Mouse (Mus musculus) embryonic facial prominence, embryonic 12.5 days (tissue): ENCODE data around the gene Hcrt. TPM values are rescaled to one million over a fixed set of nuclear protein-coding genes. Genes with fewer than 3 reads are reported as not detected.

Experiments
- ATAC-seq: fragments of 200-750 bp; cut with Nextera tagmentation; 2 replicates; pipeline ENCODE4 v1.8.0; 2017; ENCODE audit not compliant: insufficient number of reproducible peaks, insufficient read depth, low FRiP score, low TSS enrichment
- H3K27ac ChIP-seq: fragments of 300-500 bp; sonication (generic); 2 replicates; pipeline ENCODE4 v1.5.1; 2016; ENCODE audit warnings: mild to moderate bottlenecking
- H3K27me3 ChIP-seq: fragments of 300-500 bp; sonication (generic); 2 replicates; pipeline ENCODE4 v1.6.1; 2016; ENCODE audit warnings: mild to moderate bottlenecking, moderate library complexity
- H3K36me3 ChIP-seq: fragments of 300-500 bp; sonication (generic); 2 replicates; pipeline ENCODE4 v1.6.1; 2016; ENCODE audit warnings: mild to moderate bottlenecking
- H3K4me1 ChIP-seq: fragments of 300-500 bp; sonication (generic); 2 replicates; pipeline ENCODE4 v1.6.1; 2016
- H3K4me2 ChIP-seq: fragments of 300-500 bp; sonication (generic); replicated peaks from 2 replicates; pipeline ENCODE4 v1.6.1; 2016; ENCODE audit warnings: mild to moderate bottlenecking, moderate library complexity
- H3K4me3 ChIP-seq: fragments of 300-500 bp; sonication (generic); 2 replicates; pipeline ENCODE4 v1.5.1; 2016; ENCODE audit warnings: mild to moderate bottlenecking
- H3K9ac ChIP-seq: fragments of 300-500 bp; sonication (generic); 2 replicates; pipeline ENCODE4 v1.6.1; 2016; ENCODE audit warnings: mild to moderate bottlenecking, moderate library complexity
- H3K9me3 ChIP-seq: fragments of 300-500 bp; sonication (generic); 2 replicates; pipeline ENCODE4 v1.6.1; 2016; ENCODE audit warnings: mild to moderate bottlenecking, moderate library complexity
- WGBS: fragments of 180-500 bp; shearing (Covaris S2); methylation state at CpG from one replicate; pipeline ENCODE4 v1.1.7; 2016; 5-methylcytosine and 5-hydroxymethylcytosine counted together
- polyA plus RNA-seq: library from polyadenylated mRNA; unstranded; fragments of >200 nt; fragmentation: Nextera tagmentation; extraction: Ambion mirVana; gene quantifications from 2 replicates; pipeline ENCODE4 v1.2.1, GENCODE M21; 2016

The Hcrt gene
- polyA plus RNA-seq, 1 experiment from 2014 or later: not detected

DNA sequence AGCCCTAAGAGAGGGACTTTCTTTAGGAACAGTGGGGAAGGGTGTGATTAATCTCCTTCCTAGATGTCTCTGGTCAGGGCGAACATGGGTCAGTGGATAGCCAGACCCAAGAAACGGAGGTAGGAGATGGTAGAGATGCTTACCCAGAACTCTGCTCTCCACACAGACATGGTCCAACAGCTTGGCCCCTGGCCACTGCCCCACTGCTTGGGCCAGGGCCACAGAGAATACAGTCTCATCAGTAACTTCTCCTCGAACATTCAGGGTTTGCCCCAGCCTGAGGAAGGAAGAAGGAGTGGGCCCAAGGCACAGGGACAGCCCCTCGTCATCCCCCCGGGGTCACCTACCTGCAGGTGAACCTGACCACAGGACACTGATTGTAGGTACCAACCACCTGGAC is 5.1 kb upstream of the Hcrt start:
- Histone ChIP-seq H3K9me3 (no peaks in the 10 kb centered on the region), H3K4me1 (0 out of 2 replicates have a peak, but pooled peaks cover 4% of the 10 kb centered on the region), H3K4me3 (no peak overlapping the region), H3K9ac (no peak overlapping the region), H3K36me3 (no peaks in the 10 kb centered on the region), H3K27ac (no peak overlapping the region), H3K4me2 (no peak overlapping the region), H3K27me3 (peaks cover 5% of the 10 kb centered on the region; the same call in 1 of the 2 replicates)
- ATAC-seq: no peak
- 82% methylated on average over 5 of the region's 5 CpGs for WGBS

DNA sequence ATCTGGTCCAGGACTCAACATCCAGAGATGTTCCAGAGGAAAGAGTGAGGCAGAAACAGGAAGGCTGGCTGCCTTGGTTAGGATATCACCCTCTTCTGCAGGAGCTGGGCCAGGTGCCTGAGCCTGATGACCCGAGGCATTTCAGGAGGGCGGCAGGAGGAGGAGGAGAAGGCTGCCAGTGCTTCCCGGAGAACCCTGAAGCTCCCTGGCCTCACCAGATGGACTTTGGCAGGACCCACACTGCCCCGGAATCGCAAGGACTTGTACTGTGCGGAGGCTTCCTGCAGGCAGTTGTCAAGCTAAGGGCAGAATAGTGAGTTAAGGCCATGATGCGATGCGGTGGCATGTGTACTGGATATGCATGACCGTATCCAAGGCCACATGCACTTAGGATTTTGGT is 4.0 kb upstream of the Hcrt start:
- WGBS: 82% methylated on average over 9 of the region's 9 CpGs

DNA sequence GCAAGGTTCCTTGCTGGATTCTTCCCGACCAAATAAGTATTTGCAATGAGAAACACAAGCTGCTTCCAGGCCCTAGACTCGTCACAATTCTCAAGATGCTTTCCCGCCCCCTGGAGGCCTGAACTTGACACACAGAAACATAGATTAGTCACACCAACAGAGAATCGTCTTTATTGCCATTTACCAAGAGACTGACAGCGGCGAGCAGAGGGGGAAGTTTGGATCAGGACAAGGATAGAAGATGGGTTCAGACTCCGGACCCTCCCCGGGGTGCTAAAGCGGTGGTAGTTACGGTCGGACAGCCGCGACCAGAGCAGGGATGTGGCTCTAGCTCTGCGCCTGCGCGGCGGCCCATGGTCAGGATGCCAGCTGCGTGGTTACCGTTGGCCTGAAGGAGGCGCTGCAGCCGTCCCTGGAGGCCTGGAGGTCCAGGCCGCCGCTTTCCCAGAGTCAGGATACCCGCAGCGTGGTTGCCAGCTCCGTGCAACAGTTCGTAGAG is 1.1 kb downstream of the Hcrt start:
- Histone ChIP-seq H3K27ac (no peak overlapping the region), H3K4me3 (peak overlapping the region; percentile 32), H3K4me2 (peak overlapping the region; percentile 65), H3K4me1 (peaks cover 12% of the 10 kb centered on the region), H3K9me3 (no peaks in the 10 kb centered on the region), H3K36me3 (no peaks in the 10 kb centered on the region), H3K27me3 (peaks cover 51% of the 10 kb centered on the region), H3K9ac (peak overlapping the region; percentile 44)
- under 1% methylated on average over 27 of the region's 27 CpGs for WGBS
- ATAC-seq: no peak

More for the DNA sequence above, 4.0 kb upstream of the Hcrt start:
- 0 out of 2 replicates have a peak, but pooled peaks cover 4% of the 10 kb centered on the region for H3K4me1 ChIP-seq
- H3K9me3 ChIP-seq: no peaks in the 10 kb centered on the region
- no peak for ATAC-seq
- H3K36me3 ChIP-seq: no peaks in the 10 kb centered on the region
- H3K27me3 ChIP-seq: peaks cover 16% of the 10 kb centered on the region
- H3K27ac ChIP-seq: no peak overlapping the region
- no peak overlapping the region for H3K4me3 ChIP-seq
- no peak overlapping the region for H3K9ac ChIP-seq
- H3K4me2 ChIP-seq: no peak overlapping the region

DNA sequence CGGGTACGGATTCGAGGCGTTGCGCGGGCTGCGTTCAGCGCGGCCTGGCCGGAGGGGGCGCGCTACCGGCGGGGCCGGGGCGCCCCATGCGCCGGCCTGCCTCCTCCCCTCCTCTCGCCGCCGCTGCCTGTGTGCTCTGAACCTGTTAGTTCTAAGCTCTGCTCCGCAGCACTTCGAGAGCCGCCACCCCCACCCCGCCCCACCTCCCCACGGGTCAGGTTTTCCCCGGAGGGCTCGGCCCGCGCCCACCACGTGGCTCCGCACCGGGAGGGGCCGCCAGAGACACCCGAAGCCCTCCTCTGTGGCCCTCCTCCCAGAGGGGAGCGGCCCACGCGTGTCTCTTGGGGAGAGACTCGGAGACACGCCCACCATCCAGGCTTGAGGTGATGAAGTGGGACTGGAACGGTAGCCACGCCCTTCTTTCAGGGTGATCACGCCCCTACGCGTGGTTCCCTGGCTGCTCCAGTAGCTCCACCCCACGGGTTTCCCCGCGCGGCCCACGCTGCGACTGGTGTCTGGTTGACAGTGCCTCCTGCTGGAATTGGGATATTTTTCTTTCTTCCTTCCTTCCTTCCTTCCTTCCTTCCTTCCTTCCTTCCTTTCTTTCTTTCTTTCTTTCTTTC is 3.0 kb downstream of the Hcrt start, which contains the start of gene Kcnh4:
Kcnh4 (minus strand) TSS at position 332 of the 623 bp plus-strand sequence.
- Histone ChIP-seq H3K27me3 (peaks cover 54% of the 10 kb centered on the region), H3K4me3 (peak within 1 kb of the TSS; percentile 32), H3K9me3 (no peaks in the 10 kb centered on the region), H3K36me3 (no peaks in the 10 kb centered on the region), H3K4me2 (peak within 1 kb of the TSS; percentile 58), H3K9ac (no peak within 1 kb of the TSS; the same call in 1 of the 2 replicates), H3K4me1 (peaks cover 12% of the 10 kb centered on the region), H3K27ac (no peak within 1 kb of the TSS)
- WGBS: 2% methylated on average over 50 of the region's 51 CpGs
- no peak for ATAC-seq

DNA sequence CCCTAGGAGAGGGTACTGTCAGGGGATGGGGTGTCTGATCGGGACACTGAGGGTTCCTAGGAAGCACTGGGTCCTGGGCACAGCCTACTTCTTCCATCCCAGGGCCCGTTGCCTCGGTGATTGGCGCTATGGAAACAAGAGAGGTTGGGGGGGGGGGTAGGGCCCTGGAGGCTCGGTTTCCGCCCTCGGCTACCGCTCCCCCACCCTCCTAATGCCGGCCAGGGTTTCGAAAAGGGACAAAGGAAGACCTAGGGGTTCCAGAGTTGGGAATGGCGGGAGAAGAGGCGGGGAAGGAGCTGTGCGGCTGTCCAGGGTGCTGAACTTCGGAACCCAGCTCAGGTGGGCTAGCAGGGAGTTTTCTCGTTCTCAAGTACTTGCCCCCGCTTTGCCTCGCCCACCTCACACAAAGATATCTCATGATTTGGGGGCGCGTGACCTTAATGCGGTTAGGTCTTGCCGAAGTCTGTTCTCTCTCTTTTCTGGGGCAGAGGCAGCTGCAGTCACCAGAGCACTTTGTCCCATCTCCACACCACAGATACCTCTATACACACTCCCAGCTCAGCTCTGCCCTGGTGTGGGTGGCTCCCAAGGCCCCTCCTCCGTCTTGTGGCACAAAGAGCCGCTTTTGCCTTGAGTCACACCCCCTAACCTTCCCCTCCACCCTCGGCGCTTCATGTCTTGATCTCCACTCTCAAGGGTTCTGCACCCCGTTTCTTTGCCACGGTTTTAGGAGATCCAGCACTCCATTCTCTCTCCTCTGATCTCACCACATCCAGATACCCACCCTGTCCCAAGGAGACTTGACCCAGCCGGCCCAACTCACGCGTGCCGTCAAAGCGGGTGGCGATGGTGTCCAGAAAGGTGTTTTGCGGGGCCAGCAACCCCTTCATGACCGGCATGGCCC is 3.8 kb downstream of the Hcrt start:
- peaks cover 12% of the 10 kb centered on the region for H3K4me1 ChIP-seq
- peaks cover 54% of the 10 kb centered on the region for H3K27me3 ChIP-seq

DNA sequence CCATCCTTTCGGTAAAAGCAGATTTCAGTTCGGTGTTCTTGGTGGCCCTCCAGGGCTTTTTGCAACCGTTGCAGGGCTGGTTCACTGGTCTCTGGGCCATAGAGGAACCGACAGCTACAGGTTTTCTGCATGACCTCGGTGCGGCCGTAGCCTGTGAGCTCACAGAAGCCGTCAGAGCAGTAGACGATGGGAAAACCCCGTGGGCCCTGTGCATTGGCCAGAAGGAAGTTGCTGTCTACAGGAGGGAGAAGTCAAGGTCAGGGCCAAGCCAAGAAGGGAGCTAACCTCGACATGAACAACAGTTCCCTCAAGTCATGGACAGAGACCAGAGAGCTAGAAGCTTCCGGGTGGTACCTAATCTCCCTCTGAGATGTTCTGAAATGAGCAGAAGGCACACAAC is 5.2 kb downstream of the Hcrt start:
- H3K27ac ChIP-seq: no peak overlapping the region
- peaks cover 12% of the 10 kb centered on the region for H3K4me1 ChIP-seq
- no peak overlapping the region for H3K4me3 ChIP-seq
- no peak overlapping the region for H3K4me2 ChIP-seq
- no peaks in the 10 kb centered on the region for H3K9me3 ChIP-seq
- H3K9ac ChIP-seq: no peak overlapping the region
- H3K27me3 ChIP-seq: peaks cover 47% of the 10 kb centered on the region
- no peak for ATAC-seq
- H3K36me3 ChIP-seq: no peaks in the 10 kb centered on the region
- WGBS: 88% methylated on average over 12 of the region's 12 CpGs

More for the DNA sequence above, 3.8 kb downstream of the Hcrt start:
- Histone ChIP-seq H3K4me2 (peak overlapping the region; percentile 58), H3K9me3 (no peaks in the 10 kb centered on the region), H3K27ac (no peak overlapping the region), H3K4me3 (peak overlapping the region; percentile 32), H3K9ac (no peak overlapping the region; the same call in 1 of the 2 replicates), H3K36me3 (no peaks in the 10 kb centered on the region)
- WGBS: 2% methylated on average over 35 of the region's 35 CpGs
- no peak; the same call in 1 of the 2 replicates for ATAC-seq

DNA sequence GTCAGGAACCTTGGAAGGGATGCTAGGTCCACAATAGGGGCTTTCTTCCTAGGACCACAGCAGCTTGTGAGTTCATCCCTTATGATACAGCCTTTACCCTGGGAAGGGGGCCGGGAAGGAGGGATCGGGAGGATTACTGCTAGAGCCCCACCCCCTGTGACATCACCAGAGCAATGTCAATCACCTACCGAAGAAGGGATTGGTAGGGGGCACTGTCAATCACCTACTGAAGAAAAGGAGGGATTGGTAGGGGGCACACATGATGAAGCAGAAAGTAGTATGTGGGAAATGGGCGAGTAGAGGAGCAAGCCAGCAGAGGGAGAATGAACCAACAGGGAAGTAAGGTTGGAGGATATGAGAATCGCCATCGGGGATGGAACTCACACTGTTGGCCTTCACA is 6.3 kb downstream of the Hcrt start:
- H3K27ac ChIP-seq: no peak overlapping the region
- peaks cover 41% of the 10 kb centered on the region for H3K27me3 ChIP-seq
- H3K4me3 ChIP-seq: no peak overlapping the region
- no peak overlapping the region for H3K4me2 ChIP-seq
- peaks cover 12% of the 10 kb centered on the region for H3K4me1 ChIP-seq
- H3K9me3 ChIP-seq: no peaks in the 10 kb centered on the region
- no peaks in the 10 kb centered on the region for H3K36me3 ChIP-seq
- ATAC-seq: no peak
- H3K9ac ChIP-seq: no peak overlapping the region
- 65% methylated on average over 6 of the region's 6 CpGs for WGBS

DNA sequence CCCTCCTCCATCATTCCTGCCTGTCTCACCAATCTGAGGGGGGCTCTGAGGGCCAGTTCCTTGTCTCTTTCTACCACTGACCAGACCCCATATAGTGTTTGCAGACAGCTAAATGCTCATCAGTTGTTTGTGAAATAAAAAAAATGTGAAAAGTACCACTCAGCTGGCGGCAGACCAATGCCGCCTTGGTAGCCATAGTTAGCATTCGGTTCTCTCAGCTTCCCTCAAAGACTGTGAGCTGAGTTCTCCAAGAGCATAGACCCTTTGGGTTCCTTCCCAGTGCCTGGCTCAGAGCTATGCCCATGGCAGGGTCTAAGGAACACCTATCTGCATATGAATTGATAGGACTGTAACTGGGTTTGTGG is 8.1 kb downstream of the Hcrt start:
- no peak overlapping the region for H3K4me2 ChIP-seq
- H3K27ac ChIP-seq: no peak overlapping the region
- no peaks in the 10 kb centered on the region for H3K36me3 ChIP-seq
- H3K27me3 ChIP-seq: peaks cover 27% of the 10 kb centered on the region
- H3K9ac ChIP-seq: no peak overlapping the region
- ATAC-seq: no peak
- WGBS: 90% methylated on average over 3 of the region's 3 CpGs
- H3K4me3 ChIP-seq: no peak overlapping the region
- H3K9me3 ChIP-seq: no peaks in the 10 kb centered on the region
- peaks cover 10% of the 10 kb centered on the region for H3K4me1 ChIP-seq

DNA sequence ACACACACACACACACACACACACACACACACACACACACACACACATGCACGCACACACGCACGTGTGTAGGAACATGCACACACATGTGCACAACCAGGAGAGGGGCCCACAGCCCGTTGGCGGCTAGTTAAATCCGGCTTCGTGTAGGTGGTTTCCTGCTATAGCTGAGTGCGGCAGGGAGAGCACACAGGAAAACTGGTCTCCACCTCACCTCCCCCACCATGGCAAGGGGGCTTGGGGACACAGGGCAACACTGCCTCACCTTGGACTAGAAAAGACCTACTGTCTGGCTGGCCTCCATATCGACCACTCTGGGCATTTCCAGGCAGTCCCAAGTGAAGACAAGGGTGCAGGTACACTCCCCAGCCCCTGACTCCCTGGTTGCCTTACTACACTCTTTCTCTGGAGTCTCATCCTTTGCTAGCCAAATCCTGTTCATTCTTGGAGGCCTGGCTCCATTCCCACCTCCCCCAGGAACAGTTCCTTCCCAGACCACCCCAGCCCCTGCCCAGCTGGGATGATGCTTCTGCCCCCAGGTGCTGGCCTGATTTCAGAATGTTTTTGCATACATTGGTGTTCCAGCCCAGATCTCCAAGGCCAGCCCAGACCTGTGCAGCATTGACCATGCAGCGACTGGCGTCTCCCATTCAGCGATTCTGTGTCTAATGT is 8.6 kb downstream of the Hcrt start:
- H3K4me1 ChIP-seq: 0 out of 2 replicates have a peak, but pooled peaks cover 6% of the 10 kb centered on the region
- H3K27me3 ChIP-seq: peaks cover 27% of the 10 kb centered on the region
- no peak overlapping the region for H3K4me2 ChIP-seq
- no peak overlapping the region for H3K27ac ChIP-seq
- WGBS: 84% methylated on average over 12 of the region's 12 CpGs
- H3K9me3 ChIP-seq: no peaks in the 10 kb centered on the region
- no peak overlapping the region for H3K9ac ChIP-seq
- no peak for ATAC-seq
- no peaks in the 10 kb centered on the region for H3K36me3 ChIP-seq
- H3K4me3 ChIP-seq: no peak overlapping the region

DNA sequence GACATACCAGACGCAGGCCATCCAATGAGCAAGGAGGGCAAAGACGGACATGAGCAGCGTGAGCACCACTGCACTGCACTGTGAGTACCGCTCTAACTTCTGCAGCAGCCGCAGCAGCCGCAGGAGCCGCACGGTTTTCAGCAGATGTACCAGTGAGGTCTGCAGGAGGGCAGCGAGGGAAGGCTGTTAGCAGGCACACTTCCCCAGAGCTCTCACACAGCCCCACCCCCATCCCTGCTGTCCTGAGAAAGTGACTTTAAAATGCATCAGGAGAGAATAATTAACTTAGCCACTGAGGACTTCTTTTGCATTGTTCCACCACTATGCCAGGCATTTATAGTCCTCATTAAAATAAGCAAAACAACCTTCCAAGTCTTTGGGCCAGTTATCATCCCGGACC is 10.4 kb downstream of the Hcrt start:
- ATAC-seq: no peak
- H3K36me3 ChIP-seq: no peaks in the 10 kb centered on the region
- WGBS: 41% methylated on average over 10 of the region's 10 CpGs

DNA sequence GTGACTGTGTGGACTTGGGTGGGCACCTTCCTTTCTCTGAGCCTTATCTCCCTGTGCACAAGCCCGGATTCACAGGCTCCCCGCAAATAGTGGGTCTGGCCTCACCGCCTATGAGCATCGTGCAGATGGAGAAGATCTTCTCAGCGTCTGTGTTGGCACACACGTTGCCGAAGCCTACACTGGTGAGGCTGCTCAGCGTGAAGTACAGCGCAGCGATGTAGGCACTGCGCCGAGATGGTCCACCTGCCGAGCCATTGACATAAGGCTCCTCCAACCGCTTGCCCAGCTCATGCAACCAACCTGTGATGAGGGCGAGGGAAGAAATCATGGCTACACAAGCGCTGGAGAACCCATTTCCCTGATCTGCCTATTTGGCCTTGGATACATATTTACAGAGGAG is 12.6 kb downstream of the Hcrt start:
- ATAC-seq: no peak
- H3K9ac ChIP-seq: no peak overlapping the region
- H3K27ac ChIP-seq: no peak overlapping the region
- WGBS: 89% methylated on average over 16 of the region's 16 CpGs
- H3K9me3 ChIP-seq: no peaks in the 10 kb centered on the region
- no peaks in the 10 kb centered on the region for H3K36me3 ChIP-seq
- H3K4me2 ChIP-seq: no peak overlapping the region
- H3K4me1 ChIP-seq: no peaks in the 10 kb centered on the region
- H3K4me3 ChIP-seq: no peak overlapping the region
- H3K27me3 ChIP-seq: peaks cover 16% of the 10 kb centered on the region

More for the DNA sequence above, 10.4 kb downstream of the Hcrt start:
- Histone ChIP-seq H3K9ac (no peak overlapping the region), H3K4me3 (no peak overlapping the region), H3K4me2 (no peak overlapping the region), H3K9me3 (no peaks in the 10 kb centered on the region), H3K27ac (no peak overlapping the region), H3K4me1 (no peaks in the 10 kb centered on the region), H3K27me3 (peaks cover 19% of the 10 kb centered on the region)
